ENCODE assay signal across 22 mouse cellular contexts in the genomic region with DNA sequence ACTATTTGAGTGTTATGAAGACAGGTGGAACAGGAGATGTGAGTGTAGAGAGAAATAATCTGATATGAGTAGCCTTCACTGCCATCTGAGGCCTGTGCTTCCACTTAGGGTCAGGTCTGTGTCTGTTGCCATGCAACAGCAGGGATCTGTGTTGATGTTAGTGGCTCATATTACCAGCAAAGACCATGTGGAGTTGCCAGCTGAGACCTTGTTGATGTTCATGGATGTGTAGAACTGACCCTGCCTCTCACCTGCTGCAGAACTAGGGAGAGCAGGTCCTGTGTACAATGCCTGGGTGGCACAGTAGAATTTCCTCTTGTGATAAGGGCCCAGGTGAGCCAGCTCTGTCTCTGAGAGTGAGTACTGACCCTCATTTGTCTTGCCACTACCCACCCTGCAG.
"Had no signal": no experiment of that assay in that cellular context is flagged by ENCODE, and none has a peak within 500 bp of the region (broad histone marks: within the 10 kb centered on the region; RNA-seq: fewer than 3 reads in every experiment).

No protein-coding gene starts in this region.

- H3K4me2 ChIP-seq: lung, embryonic 15.5 days; midbrain, embryonic 12.5 days; neural tube, embryonic 13.5 days; neural tube, embryonic 15.5 days had no signal

- H3K4me3 ChIP-seq: lung, embryonic 15.5 days; midbrain, embryonic 10.5 days; midbrain, embryonic 12.5 days; myocyte; neural tube, embryonic 13.5 days; neural tube, embryonic 15.5 days had no signal

- DNase-seq: lung, adult 2 months; lung, postnatal 14 days; lung, postnatal 36 days; midbrain, embryonic 14.5 days; retina, postnatal 1 day; right cerebral cortex, adult 18-20 months; right cerebral cortex, postnatal 25 days; right cerebral cortex, postnatal 4 days; spleen, adult 18-20 months; thymus, adult 18-20 months; thymus, postnatal 14 days; thymus, postnatal 36 days had no signal

- H3K36me3 ChIP-seq: lung, embryonic 15.5 days; midbrain, embryonic 10.5 days; midbrain, embryonic 12.5 days; neural tube, embryonic 13.5 days; neural tube, embryonic 15.5 days had no signal

- H3K27me3 ChIP-seq: lung, embryonic 15.5 days; megakaryocyte, embryonic 14.5 days; midbrain, embryonic 12.5 days; neural tube, embryonic 13.5 days; neural tube, embryonic 15.5 days had no signal

- ATAC-seq: lung, postnatal 0 days; midbrain, embryonic 16.5 days had no signal

- H3K27ac ChIP-seq: lung, embryonic 15.5 days; macrophage; midbrain, embryonic 10.5 days; midbrain, embryonic 12.5 days; neural tube, embryonic 13.5 days; neural tube, embryonic 15.5 days had no signal

- H3K9ac ChIP-seq: lung, embryonic 15.5 days; midbrain, embryonic 12.5 days; neural tube, embryonic 13.5 days; neural tube, embryonic 15.5 days had no signal

- H3K4me1 ChIP-seq: lung, embryonic 15.5 days; megakaryocyte, embryonic 14.5 days; midbrain, embryonic 10.5 days; midbrain, embryonic 12.5 days; neural tube, embryonic 13.5 days; neural tube, embryonic 15.5 days had no signal

- H3K9me3 ChIP-seq: lung, embryonic 15.5 days; midbrain, embryonic 10.5 days; midbrain, embryonic 12.5 days; neural tube, embryonic 13.5 days; neural tube, embryonic 15.5 days had no signal
